Mouse (Mus musculus): ENCODE measurements around the gene Gm17657. TPM values are rescaled to one million over a fixed set of nuclear protein-coding genes. Genes with fewer than 3 reads are reported as not detected.
"Not testable (repeated sequence)": the region's sequence is repeated elsewhere in the genome, so short reads cannot be mapped to it uniquely, and the experiment has no call there.

The Gm17657 gene
- polyA plus RNA-seq, 1 experiment from 2014 or later, result not detected

DNA sequence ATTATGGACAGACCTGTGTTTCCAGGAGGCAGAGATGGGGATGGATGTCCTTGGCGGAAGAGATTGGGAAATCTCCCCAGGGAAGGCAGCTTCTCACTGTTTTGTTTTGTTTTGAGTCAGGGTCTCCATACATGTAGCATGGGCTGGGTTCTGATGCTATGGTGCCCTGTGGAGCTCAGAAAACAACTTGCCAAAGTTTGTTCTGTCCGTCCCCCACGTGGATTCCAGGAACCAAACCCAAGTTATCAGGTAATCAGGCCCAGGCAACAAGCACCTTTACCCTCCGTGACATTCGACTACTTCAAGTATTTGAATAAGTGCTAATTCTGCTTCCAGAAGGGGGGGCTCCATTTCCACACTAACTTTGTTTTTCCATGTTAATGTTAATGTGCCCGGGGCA lies 49.9 kb downstream of the Gm17657 start:
- Histone ChIP-seq H3K9ac (no peak overlapping the region), H3K4me3 (no peak overlapping the region), H3K4me2 (no peak overlapping the region), H3K4me1 (peaks cover 21% of the 10 kb centered on the region), H3K36me3 (peaks cover 3% of the 10 kb centered on the region), H3K27ac (no peak overlapping the region), H3K9me3 (no peaks in the 10 kb centered on the region), H3K27me3 (0 out of 2 replicates have a peak, but pooled peaks cover 3% of the 10 kb centered on the region)
- no peak for ATAC-seq (ENCODE audit: insufficient number of reproducible peaks, insufficient read depth, low FRiP score, low TSS enrichment, low read depth)
- WGBS, result 72% methylated on average over 6 of the region's 6 CpGs

DNA sequence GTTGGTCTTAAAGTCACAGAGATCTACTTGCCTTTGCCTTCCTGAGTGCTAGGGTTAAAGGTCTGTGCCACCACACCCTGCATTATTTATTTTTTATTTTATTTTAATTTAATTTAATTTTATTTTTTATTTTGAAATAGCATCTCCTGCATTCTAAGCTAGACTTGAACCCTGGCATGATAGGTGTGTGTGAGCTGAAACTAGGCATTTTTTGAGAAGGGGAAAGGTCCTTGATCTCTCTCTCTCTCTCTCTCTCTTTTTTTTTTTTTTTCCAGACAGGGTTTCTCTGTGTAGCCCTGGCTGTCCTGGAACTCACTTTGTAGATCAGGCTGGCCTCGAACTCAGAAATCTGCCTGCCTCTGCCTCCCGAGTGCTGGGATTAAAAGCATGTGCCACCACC lies 50.5 kb downstream of the Gm17657 start:
- ATAC-seq (ENCODE audit: insufficient number of reproducible peaks, insufficient read depth, low FRiP score, low TSS enrichment, low read depth), result not testable (repeated sequence)
- WGBS, result 91% methylated on average over 2 of the region's 2 CpGs

DNA sequence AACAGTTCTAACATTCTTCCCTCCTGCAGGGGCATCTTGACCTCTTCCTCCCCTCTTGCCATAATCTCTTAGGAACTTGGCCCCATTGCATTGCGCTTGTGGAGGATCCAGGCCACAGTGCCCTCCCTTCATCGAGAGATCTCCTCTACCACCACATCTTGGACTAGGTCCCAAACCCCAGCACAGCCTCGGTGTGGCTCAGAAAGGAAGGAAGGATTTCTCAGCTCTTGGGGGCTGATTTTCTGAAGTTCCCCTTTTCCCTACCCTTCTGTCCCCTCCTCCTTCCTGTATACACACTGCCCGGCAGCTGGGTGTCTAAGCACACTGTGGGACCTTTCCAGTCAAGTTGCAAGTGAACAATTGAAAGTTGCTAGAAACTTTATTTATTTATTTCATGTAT lies 51.4 kb downstream of the Gm17657 start:
- Histone ChIP-seq H3K4me2 (no peak overlapping the region), H3K9ac (no peak overlapping the region), H3K4me1 (peaks cover 29% of the 10 kb centered on the region), H3K9me3 (no peaks in the 10 kb centered on the region), H3K36me3 (peaks cover 14% of the 10 kb centered on the region), H3K27me3 (no peaks in the 10 kb centered on the region), H3K4me3 (no peak overlapping the region), H3K27ac (peak overlapping the region; percentile 39; the same call in 1 of the 2 replicates)
- 37% methylated on average over 4 of the region's 4 CpGs for WGBS
- no peak for ATAC-seq (ENCODE audit: insufficient number of reproducible peaks, insufficient read depth, low FRiP score, low TSS enrichment, low read depth)

More for the DNA sequence above, 50.5 kb downstream of the Gm17657 start:
- peaks cover 23% of the 10 kb centered on the region for H3K4me1 ChIP-seq
- H3K4me3 ChIP-seq, H3K4me2 ChIP-seq, H3K9me3 ChIP-seq, H3K9ac ChIP-seq, H3K36me3 ChIP-seq, H3K27me3 ChIP-seq, H3K27ac ChIP-seq: not testable (repeated sequence)

DNA sequence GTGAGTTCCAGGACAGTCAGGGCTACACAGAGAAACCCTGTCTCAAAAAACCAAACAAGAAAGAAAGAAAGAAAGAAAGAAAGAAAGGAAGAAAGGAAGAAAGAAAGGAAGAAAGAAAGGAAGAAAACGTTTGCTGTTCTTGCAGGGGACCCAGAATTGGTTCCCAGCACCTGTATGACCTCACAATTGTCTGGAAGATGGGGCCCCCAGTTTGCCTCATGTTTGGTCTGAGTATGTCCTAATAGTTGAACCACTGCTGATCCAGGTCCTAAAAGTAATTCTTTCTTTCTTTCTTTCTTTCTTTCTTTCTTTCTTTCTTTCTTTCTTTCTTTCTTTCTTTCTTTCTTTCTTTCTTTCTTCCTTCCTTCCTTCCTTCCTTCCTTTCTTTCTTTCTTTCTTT lies 52.0 kb downstream of the Gm17657 start:
- H3K27ac ChIP-seq; H3K27me3 ChIP-seq; H3K4me2 ChIP-seq; ATAC-seq (ENCODE audit: insufficient number of reproducible peaks, insufficient read depth, low FRiP score, low TSS enrichment, low read depth); H3K9me3 ChIP-seq; H3K9ac ChIP-seq; H3K4me3 ChIP-seq: not testable (repeated sequence)
- peaks cover 14% of the 10 kb centered on the region for H3K36me3 ChIP-seq
- 57% methylated on average over 1 of the region's 1 CpGs for WGBS
- H3K4me1 ChIP-seq, result peaks cover 26% of the 10 kb centered on the region

DNA sequence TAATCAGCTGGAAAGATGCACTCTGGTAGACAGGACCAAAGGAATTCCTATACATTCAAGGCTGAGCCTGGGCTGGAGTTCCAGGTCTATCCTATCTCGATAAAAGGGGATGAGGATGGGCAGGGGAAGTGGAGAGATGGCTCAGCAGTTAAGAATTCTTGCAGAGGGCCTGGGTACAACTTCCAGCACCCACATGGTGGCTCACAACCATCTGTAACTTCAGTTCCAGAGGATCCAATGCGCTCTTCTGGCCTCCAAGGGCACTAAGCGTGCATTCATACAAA lies 52.4 kb downstream of the Gm17657 start:
- Histone ChIP-seq H3K36me3 (peaks cover 14% of the 10 kb centered on the region), H3K9me3 (no peaks in the 10 kb centered on the region), H3K27ac (no peak overlapping the region), H3K27me3 (no peaks in the 10 kb centered on the region), H3K4me3 (no peak overlapping the region), H3K9ac (no peak overlapping the region), H3K4me2 (no peak overlapping the region), H3K4me1 (peaks cover 23% of the 10 kb centered on the region)
- ATAC-seq (ENCODE audit: insufficient number of reproducible peaks, insufficient read depth, low FRiP score, low TSS enrichment, low read depth), result no peak
- WGBS, result 98% methylated on average over 3 of the region's 3 CpGs

DNA sequence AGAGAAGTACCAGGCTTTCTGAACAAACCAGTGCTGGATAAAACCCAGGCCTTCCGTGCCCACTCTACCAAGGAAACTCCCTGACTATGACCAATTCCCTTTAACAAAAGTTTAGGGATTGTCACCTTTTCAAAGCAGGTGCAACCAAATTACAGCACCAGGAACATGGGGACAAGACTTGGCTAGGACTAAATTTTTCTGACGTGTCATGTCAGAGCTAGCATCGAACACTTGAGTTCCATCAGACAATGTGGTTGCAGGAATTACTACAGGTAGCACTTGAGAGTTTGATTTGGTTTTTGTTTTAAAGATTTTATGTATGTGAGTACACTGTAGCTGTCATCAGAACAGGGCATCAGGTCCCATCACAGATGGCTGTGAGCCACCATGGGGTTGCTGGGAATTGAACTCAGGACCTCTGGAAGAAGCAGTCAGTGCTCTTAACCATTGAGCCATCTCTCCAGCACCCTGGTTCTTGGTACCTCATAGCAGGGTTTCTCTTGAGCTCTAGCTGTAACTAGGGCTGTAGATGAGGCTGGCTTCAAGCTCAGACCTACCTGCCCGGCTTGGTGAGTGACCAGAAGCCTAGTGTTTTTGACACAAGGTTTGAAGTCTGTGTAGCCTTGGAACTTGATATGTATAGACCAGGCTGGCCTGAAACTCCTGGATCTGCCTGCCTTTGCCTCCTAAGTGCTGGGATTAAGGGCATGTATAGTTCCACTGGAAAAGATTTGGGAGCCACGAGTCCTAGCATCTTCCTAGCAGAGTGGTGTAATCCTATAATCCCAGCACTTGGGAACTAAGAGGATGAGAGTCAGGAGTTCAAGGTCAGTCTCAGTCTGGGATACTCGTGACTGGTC lies 53.0 kb downstream of the Gm17657 start:
- no peak for ATAC-seq (ENCODE audit: insufficient number of reproducible peaks, insufficient read depth, low FRiP score, low TSS enrichment, low read depth)
- H3K4me3 ChIP-seq, result no peak overlapping the region
- 77% methylated on average over 6 of the region's 6 CpGs for WGBS
- H3K36me3 ChIP-seq, result peaks cover 14% of the 10 kb centered on the region
- H3K4me2 ChIP-seq, result no peak overlapping the region
- no peaks in the 10 kb centered on the region for H3K9me3 ChIP-seq
- no peaks in the 10 kb centered on the region for H3K27me3 ChIP-seq
- no peak overlapping the region for H3K9ac ChIP-seq
- peaks cover 23% of the 10 kb centered on the region for H3K4me1 ChIP-seq
- no peak overlapping the region for H3K27ac ChIP-seq

DNA sequence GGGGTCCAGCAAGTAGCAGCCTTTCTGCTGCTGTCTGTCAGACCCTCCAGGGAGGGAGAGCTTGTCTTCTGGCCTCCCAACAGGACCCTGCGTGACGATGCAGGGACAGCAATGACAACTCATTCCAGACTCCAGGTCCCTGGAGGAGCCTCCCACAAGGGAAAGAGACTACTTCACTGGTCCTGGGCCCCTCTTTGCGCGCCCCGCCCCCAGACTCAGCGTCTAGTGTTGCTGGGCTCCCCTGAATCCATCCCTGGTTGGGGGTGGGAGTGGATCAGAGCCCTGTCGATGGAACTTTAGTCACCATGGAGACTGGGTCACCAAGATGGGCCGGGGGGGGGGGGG lies 54.7 kb downstream of the Gm17657 start:
- no peaks in the 10 kb centered on the region for H3K9me3 ChIP-seq
- H3K4me3 ChIP-seq, result no peak overlapping the region
- no peak overlapping the region; the same call in 1 of the 2 replicates for H3K4me2 ChIP-seq
- H3K9ac ChIP-seq, result 0 out of 2 replicates have a peak overlapping the region, but pooled peaks have one; percentile 21
- 55% methylated on average over 7 of the region's 8 CpGs for WGBS
- H3K27me3 ChIP-seq, result no peaks in the 10 kb centered on the region
- ATAC-seq (ENCODE audit: insufficient number of reproducible peaks, insufficient read depth, low FRiP score, low TSS enrichment, low read depth), result no peak
- peaks cover 14% of the 10 kb centered on the region for H3K36me3 ChIP-seq
- no peak overlapping the region for H3K27ac ChIP-seq
- H3K4me1 ChIP-seq, result peaks cover 23% of the 10 kb centered on the region

DNA sequence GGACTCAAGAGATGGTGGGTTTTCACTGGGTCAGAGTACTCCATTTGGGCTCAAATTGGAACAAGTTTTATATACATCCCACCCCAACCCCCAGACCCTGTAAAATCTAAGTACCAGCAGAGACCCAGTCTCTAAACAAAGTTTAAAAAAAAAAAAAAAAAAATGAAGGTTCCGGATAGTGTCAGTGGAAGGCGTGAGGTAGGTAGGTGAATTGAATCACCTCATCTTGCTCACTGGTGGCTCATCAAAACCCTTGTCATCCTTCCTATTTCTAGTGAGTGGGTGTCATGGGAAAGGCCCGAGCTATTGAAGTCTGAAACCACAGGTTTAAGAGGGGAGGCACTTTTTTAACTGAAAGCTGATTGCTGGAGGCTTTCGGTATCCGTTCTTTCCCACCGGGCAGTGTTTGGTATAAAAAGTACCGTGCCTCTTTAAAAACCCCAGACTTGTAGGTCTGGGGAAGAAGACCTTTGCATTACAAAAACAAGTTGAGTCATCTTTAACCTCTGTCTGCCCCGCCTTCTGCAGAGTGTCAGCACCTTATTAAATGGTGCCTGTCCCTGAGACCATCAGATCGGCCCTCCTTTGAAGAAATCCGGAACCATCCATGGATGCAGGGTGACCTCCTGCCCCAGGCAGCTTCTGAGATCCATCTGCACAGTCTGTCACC lies 55.2 kb downstream of the Gm17657 start:
- Histone ChIP-seq H3K27ac (no peak overlapping the region), H3K4me1 (peaks cover 25% of the 10 kb centered on the region), H3K4me2 (no peak overlapping the region; the same call in 1 of the 2 replicates), H3K36me3 (peaks cover 14% of the 10 kb centered on the region), H3K27me3 (no peaks in the 10 kb centered on the region), H3K9ac (0 out of 2 replicates have a peak overlapping the region, but pooled peaks have one; percentile 21), H3K4me3 (no peak overlapping the region), H3K9me3 (no peaks in the 10 kb centered on the region)
- no peak for ATAC-seq (ENCODE audit: insufficient number of reproducible peaks, insufficient read depth, low FRiP score, low TSS enrichment, low read depth)
- WGBS, result 68% methylated on average over 10 of the region's 10 CpGs

DNA sequence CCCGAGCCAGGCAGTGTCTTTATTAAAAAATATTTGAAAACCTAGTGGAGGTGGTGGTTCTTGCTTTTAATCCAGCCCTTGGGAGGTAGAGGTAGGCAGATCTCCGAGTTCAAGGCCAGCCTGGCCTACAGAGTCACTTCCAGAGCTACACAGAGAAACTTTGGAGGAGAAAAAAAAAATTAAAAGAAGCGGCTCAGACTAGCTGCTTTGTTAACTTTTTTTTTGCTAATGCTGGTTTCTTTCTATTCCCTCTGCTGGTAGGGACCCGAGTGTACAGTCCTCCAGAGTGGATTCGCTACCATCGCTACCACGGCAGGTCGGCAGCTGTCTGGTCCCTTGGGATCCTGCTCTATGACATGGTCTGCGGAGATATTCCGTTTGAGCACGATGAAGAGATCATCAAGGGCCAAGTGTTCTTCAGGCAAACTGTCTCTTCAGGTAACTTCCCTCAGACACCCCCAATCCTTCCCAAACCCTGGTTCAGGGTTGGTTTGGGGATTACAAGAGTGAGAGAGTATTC lies 55.9 kb downstream of the Gm17657 start:
- Histone ChIP-seq H3K9ac (peak overlapping the region; percentile 64), H3K27me3 (no peaks in the 10 kb centered on the region), H3K4me2 (peak overlapping the region; percentile 78), H3K27ac (peak overlapping the region; percentile 96), H3K9me3 (no peaks in the 10 kb centered on the region), H3K36me3 (peaks cover 14% of the 10 kb centered on the region), H3K4me3 (peak overlapping the region; percentile 91; the same call in 1 of the 2 replicates), H3K4me1 (peaks cover 32% of the 10 kb centered on the region)
- ATAC-seq (ENCODE audit: insufficient number of reproducible peaks, insufficient read depth, low FRiP score, low TSS enrichment, low read depth), result no peak
- WGBS, result 68% methylated on average over 11 of the region's 11 CpGs

DNA sequence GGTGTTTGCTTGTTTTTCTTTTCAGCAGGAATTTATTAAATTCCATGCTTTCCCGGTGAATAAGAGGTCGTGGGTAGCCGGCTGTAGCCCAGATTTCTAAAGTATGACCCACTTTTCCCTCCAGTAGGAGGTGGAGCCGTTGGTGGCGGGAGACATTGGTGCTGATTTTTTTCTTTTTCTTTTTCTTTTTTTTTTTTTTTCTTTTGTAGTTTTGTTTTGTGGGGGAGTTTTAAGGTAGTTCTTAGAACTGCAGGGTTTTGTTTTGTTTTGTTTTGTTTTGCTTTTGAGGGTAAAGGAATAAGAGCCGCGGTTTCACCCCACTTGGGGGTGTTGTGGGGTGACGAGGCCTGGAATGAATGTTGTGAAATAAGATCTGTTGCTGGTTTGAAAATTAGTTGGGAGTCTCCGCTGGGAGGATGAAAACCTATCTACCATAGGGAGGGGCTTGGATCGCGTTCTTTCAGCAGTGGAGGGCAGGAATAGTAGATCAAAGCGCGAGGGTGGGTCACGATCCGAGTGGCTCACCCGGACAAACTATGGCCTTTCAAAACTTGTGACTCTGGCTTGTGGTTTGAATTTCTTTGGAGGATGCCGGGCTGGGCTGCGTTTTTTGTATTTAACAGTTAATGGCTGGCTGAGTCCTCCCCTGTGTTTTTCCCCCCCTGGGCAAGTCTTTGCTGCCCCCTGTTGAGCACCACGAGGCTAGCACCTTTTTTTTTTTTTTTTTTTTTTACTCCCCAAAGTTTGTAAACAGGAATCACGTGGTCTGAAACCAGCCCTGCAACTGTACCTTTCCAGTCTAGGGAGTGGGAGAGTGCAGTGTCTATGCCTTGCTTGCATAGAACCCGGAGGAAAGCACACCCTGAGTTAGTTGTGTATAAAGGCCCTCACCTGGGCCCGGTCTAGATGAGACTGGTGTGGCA lies 56.9 kb downstream of the Gm17657 start:
- Histone ChIP-seq H3K9me3 (no peaks in the 10 kb centered on the region), H3K9ac (peak overlapping the region; percentile 94), H3K4me2 (peak overlapping the region; percentile 78), H3K36me3 (peaks cover 14% of the 10 kb centered on the region), H3K4me3 (peak overlapping the region; percentile 91), H3K27ac (peak overlapping the region; percentile 96), H3K4me1 (peaks cover 27% of the 10 kb centered on the region), H3K27me3 (no peaks in the 10 kb centered on the region)
- 2% methylated on average over 22 of the region's 22 CpGs for WGBS
- ATAC-seq (ENCODE audit: insufficient number of reproducible peaks, insufficient read depth, low FRiP score, low TSS enrichment, low read depth), result no peak

DNA sequence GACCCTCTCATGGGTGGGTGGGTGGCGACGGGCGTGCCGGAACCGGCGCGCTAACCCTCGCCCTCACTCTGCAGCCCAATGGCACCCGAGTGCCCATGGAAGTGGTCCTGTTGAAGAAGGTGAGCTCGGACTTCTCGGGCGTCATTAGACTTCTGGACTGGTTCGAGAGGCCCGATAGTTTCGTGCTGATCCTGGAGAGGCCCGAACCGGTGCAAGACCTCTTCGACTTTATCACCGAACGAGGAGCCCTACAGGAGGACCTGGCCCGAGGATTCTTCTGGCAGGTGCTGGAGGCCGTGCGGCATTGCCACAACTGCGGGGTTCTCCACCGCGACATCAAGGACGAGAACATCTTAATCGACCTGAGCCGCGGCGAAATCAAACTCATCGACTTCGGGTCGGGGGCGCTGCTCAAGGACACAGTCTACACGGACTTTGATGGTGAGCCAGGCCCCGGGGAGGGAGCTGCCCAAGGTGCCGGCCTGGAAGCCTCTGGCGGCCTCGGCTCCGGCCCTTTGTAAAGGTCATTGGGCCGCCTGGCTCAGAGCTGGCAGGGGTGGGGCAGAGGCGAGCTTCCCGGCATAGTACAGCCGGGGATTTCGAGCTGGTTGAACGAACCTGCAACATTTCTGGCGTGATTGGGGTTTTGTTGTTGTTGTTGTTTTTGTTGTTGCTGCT lies 57.7 kb downstream of the Gm17657 start:
- under 1% methylated on average over 48 of the region's 48 CpGs for WGBS
- no peaks in the 10 kb centered on the region for H3K9me3 ChIP-seq

More for the DNA sequence above, 57.7 kb downstream of the Gm17657 start:
- H3K4me2 ChIP-seq, result peak overlapping the region; percentile 78
- H3K27ac ChIP-seq, result peak overlapping the region; percentile 96
- peaks cover 14% of the 10 kb centered on the region for H3K36me3 ChIP-seq
- no peaks in the 10 kb centered on the region for H3K27me3 ChIP-seq
- H3K4me1 ChIP-seq, result peaks cover 27% of the 10 kb centered on the region
- no peak for ATAC-seq (ENCODE audit: insufficient number of reproducible peaks, insufficient read depth, low FRiP score, low TSS enrichment, low read depth)
- peak overlapping the region; percentile 94 for H3K9ac ChIP-seq
- peak overlapping the region; percentile 91 for H3K4me3 ChIP-seq
